Mouse (Mus musculus): ENCODE results near the gene Myo1c.
A peak's percentile ranks its signal among the peaks of the same experiment; 100 is the strongest.

- TF ChIP-seq CTCF (IDR thresholded peaks at IDR 0.05; ENCODE audit: control insufficient read depth, insufficient read depth, insufficient read length), result no peak
- TF ChIP-seq MYOG (IDR thresholded peaks at IDR 0.05; ENCODE audit: control insufficient read depth, extremely low read depth, insufficient read length), result no peak
- TF ChIP-seq MAX (IDR thresholded peaks at IDR 0.05), result peak; percentile 40
- no peak for TF ChIP-seq USF1 (IDR thresholded peaks at IDR 0.05; ENCODE audit: low read depth)
Measured at GRCm38 (mm10) chr11:75678747-75679438, 28.6 kb downstream of the Myo1c start, which contains the start of gene Crk.

Measured in C2C12 (cell line).